Mouse (Mus musculus) liver, embryonic 15.5 days (tissue): ENCODE measurements around the gene Gm3072. TPM values are rescaled to one million over a fixed set of nuclear protein-coding genes. Genes with fewer than 3 reads are reported as not detected.
"Not testable (repeated sequence)": the region's sequence is repeated elsewhere in the genome, so short reads cannot be mapped to it uniquely, and the experiment has no call there.

Source experiments
- ATAC-seq: fragments of 200-750 bp; cut with Nextera tagmentation; 2 replicates; pipeline ENCODE4 v1.8.0; 2017; ENCODE audit warnings: moderate number of reproducible peaks, mild to moderate bottlenecking, moderate library complexity; ENCODE audit not compliant: insufficient read depth
- H3K27ac ChIP-seq: fragments of 300-500 bp; sonication (generic); replicated peaks from 2 replicates; pipeline ENCODE4 v1.5.1; 2015; ENCODE audit warnings: mild to moderate bottlenecking, inconsistent platforms
- H3K27me3 ChIP-seq: fragments of 300-500 bp; sonication (generic); 2 replicates; pipeline ENCODE4 v1.6.1; 2015; ENCODE audit warnings: mild to moderate bottlenecking, inconsistent platforms
- H3K36me3 ChIP-seq: fragments of 300-500 bp; sonication (generic); replicated peaks from 2 replicates; pipeline ENCODE4 v1.6.1; 2015; ENCODE audit warnings: moderate library complexity, mild to moderate bottlenecking, inconsistent platforms
- H3K4me1 ChIP-seq: fragments of 300-500 bp; sonication (generic); replicated peaks from 2 replicates; pipeline ENCODE4 v1.6.1; 2015; ENCODE audit warnings: inconsistent platforms
- H3K4me2 ChIP-seq: fragments of 300-500 bp; sonication (generic); 2 replicates; pipeline ENCODE4 v1.6.1; 2015; ENCODE audit warnings: moderate library complexity, mild to moderate bottlenecking, inconsistent platforms
- H3K4me3 ChIP-seq: fragments of 300-500 bp; sonication (generic); replicated peaks from 2 replicates; pipeline ENCODE4 v1.5.1; 2015; ENCODE audit warnings: mild to moderate bottlenecking, inconsistent platforms
- H3K9ac ChIP-seq: fragments of 300-500 bp; sonication (generic); 2 replicates; pipeline ENCODE4 v1.6.1; 2015; ENCODE audit warnings: moderate library complexity, mild to moderate bottlenecking, inconsistent platforms
- H3K9me3 ChIP-seq: fragments of 300-500 bp; sonication (generic); replicated peaks from 2 replicates; pipeline ENCODE4 v1.6.1; 2016; ENCODE audit warnings: inconsistent platforms
- WGBS: fragments of 180-500 bp; shearing (Covaris S2); methylation state at CpG from one replicate; pipeline ENCODE4 v1.1.7; 2015; ENCODE audit warnings: mixed read lengths; ENCODE audit not compliant: insufficient replicate concordance; 5-methylcytosine and 5-hydroxymethylcytosine counted together
- polyA plus RNA-seq: library from polyadenylated mRNA; unstranded; fragments of >200 nt; fragmentation: Nextera tagmentation; extraction: Ambion mirVana; gene quantifications from 2 replicates; pipeline ENCODE4 v1.2.1, GENCODE M21; 2015

Gm3072 gene
- polyA plus RNA-seq: not detected in 2 replicates

- not testable (repeated sequence) for H3K36me3 ChIP-seq, ATAC-seq, H3K4me2 ChIP-seq, H3K9me3 ChIP-seq, H3K9ac ChIP-seq, H3K4me3 ChIP-seq, H3K27me3 ChIP-seq, H3K4me1 ChIP-seq, H3K27ac ChIP-seq
- 74% methylated on average over 1 of the region's 2 CpGs for WGBS
These were observed at the start of gene Gm3072 for GRCm38 (mm10) chr14:41624512-41624911. Gene Gm3072, minus strand, starts transcription at chr14:41624612.

GRCm38 (mm10) chr14:41648176-41648575 lies 23.8 kb upstream of the Gm3072 start:
- WGBS: 54% methylated on average over 2 of the region's 2 CpGs

GRCm38 (mm10) chr14:41646387-41646786 lies 22.0 kb upstream of the Gm3072 start, which contains the start of gene Gm3676:
Gene Gm3676, minus strand, starts transcription at chr14:41646487.
- ATAC-seq, H3K9ac ChIP-seq, H3K27ac ChIP-seq, H3K4me2 ChIP-seq, H3K27me3 ChIP-seq, H3K4me3 ChIP-seq, H3K36me3 ChIP-seq, H3K9me3 ChIP-seq, H3K4me1 ChIP-seq: not testable (repeated sequence)
- no CpG with 5 or more reads among the region's 1 CpGs for WGBS

More at GRCm38 (mm10) chr14:41648176-41648575, 23.8 kb upstream of the Gm3072 start:
- not testable (repeated sequence) for H3K4me1 ChIP-seq, H3K27me3 ChIP-seq, H3K4me3 ChIP-seq, H3K36me3 ChIP-seq, H3K9ac ChIP-seq, H3K27ac ChIP-seq, H3K9me3 ChIP-seq, H3K4me2 ChIP-seq, ATAC-seq

- H3K27me3 ChIP-seq, H3K27ac ChIP-seq, ATAC-seq, H3K4me3 ChIP-seq, H3K9me3 ChIP-seq, H3K4me1 ChIP-seq, H3K4me2 ChIP-seq, H3K36me3 ChIP-seq, H3K9ac ChIP-seq: not testable (repeated sequence)
- WGBS: 77% methylated on average over 10 of the region's 11 CpGs
These were observed 5.7 kb upstream of the Gm3072 start for GRCm38 (mm10) chr14:41630144-41630543.

GRCm38 (mm10) chr14:41622535-41622934 lies 1.9 kb downstream of the Gm3072 start:
- ATAC-seq, H3K9me3 ChIP-seq, H3K4me2 ChIP-seq, H3K36me3 ChIP-seq, H3K9ac ChIP-seq, H3K27me3 ChIP-seq, H3K27ac ChIP-seq, H3K4me3 ChIP-seq, H3K4me1 ChIP-seq: not testable (repeated sequence)
- WGBS: 70% methylated on average over 5 of the region's 5 CpGs

- not testable (repeated sequence) for H3K4me2 ChIP-seq, H3K4me1 ChIP-seq, H3K9ac ChIP-seq, H3K27me3 ChIP-seq, H3K9me3 ChIP-seq, ATAC-seq, H3K27ac ChIP-seq, H3K36me3 ChIP-seq, H3K4me3 ChIP-seq
- 56% methylated on average over 1 of the region's 1 CpGs for WGBS
These were observed 13.7 kb downstream of the Gm3072 start for GRCm38 (mm10) chr14:41610690-41611089.

GRCm38 (mm10) chr14:41600935-41601334 lies 23.5 kb downstream of the Gm3072 start:
- not testable (repeated sequence) for H3K27ac ChIP-seq, H3K9ac ChIP-seq, H3K9me3 ChIP-seq, H3K4me1 ChIP-seq, H3K4me2 ChIP-seq, H3K27me3 ChIP-seq, H3K36me3 ChIP-seq, ATAC-seq, H3K4me3 ChIP-seq
- WGBS: 74% methylated on average over 15 of the region's 15 CpGs

- H3K9ac ChIP-seq, H3K9me3 ChIP-seq, H3K27ac ChIP-seq, H3K36me3 ChIP-seq, H3K27me3 ChIP-seq, ATAC-seq, H3K4me3 ChIP-seq, H3K4me2 ChIP-seq, H3K4me1 ChIP-seq: not testable (repeated sequence)
- 62% methylated on average over 1 of the region's 1 CpGs for WGBS
These were observed 38.1 kb downstream of the Gm3072 start for GRCm38 (mm10) chr14:41586346-41586745.

GRCm38 (mm10) chr14:41572911-41573310 lies 51.5 kb downstream of the Gm3072 start, which contains the start of gene 1700049E17Rik2:
Gene 1700049E17Rik2, plus strand, starts transcription at chr14:41573211.
- H3K27ac ChIP-seq, H3K4me3 ChIP-seq, H3K4me2 ChIP-seq, H3K36me3 ChIP-seq, H3K9ac ChIP-seq, H3K4me1 ChIP-seq, ATAC-seq, H3K9me3 ChIP-seq, H3K27me3 ChIP-seq: not testable (repeated sequence)
- WGBS: no CpG with 5 or more reads among the region's 1 CpGs

Other genes starting within 250 kb of the Gm3072 start
- not detected in 2 replicates for gene Gm7945, start 238.2 kb downstream of the Gm3072 start, polyA plus RNA-seq
- gene Gm6482, start 216.3 kb downstream of the Gm3072 start, polyA plus RNA-seq: not detected in 2 replicates
- not detected in 2 replicates for gene Gm7954, start 171.1 kb downstream of the Gm3072 start, polyA plus RNA-seq
- gene Gm3486, start 135.1 kb downstream of the Gm3072 start, polyA plus RNA-seq: not detected in 2 replicates
- gene Gm7970, start 69.0 kb downstream of the Gm3072 start, polyA plus RNA-seq: not detected in 2 replicates
- gene 1700049E17Rik2, start 51.4 kb downstream of the Gm3072 start, polyA plus RNA-seq: not detected in 2 replicates
- gene Gm3676, start 21.9 kb upstream of the Gm3072 start, polyA plus RNA-seq: not detected in 2 replicates
- gene Gm8068, start 77.3 kb upstream of the Gm3072 start, polyA plus RNA-seq: not detected in 2 replicates
- not detected in 2 replicates for gene Gm7929, start 126.0 kb upstream of the Gm3072 start, polyA plus RNA-seq
- gene Gm47189, start 147.8 kb upstream of the Gm3072 start, polyA plus RNA-seq: not detected in 2 replicates